Mouse (Mus musculus): ENCODE data around the gene Cul9.
A peak's percentile ranks its signal among the peaks of the same experiment; 100 is the strongest.

Gene Cul9

GRCm38 (mm10) chr17:46460673-46461072 is 85.5 kb downstream of the Cul9 start:
- TF ChIP-seq POU5F1 (IDR thresholded peaks at IDR 0.05; ENCODE audit: borderline replicate concordance, low read length) (no peak), CTCF (conservative IDR thresholded peaks at IDR 0.05; ENCODE audit: low read length) (no peak), NANOG (IDR thresholded peaks at IDR 0.05; ENCODE audit: borderline replicate concordance, low read length) (no peak)
- Histone ChIP-seq H3K4me3 (replicated peaks; ENCODE audit: low read length) (peak overlapping the region; percentile 76), H3K36me3 (ENCODE audit: insufficient read depth, low read length) (no peaks in the 10 kb centered on the region), H3K4me1 (replicated peaks; ENCODE audit: low read depth, low read length) (peaks cover 56% of the 10 kb centered on the region), H3K9me3 (ENCODE audit: low read length) (no peaks in the 10 kb centered on the region), H3K27me3 (ENCODE audit: insufficient read depth, low read length) (peaks cover 94% of the 10 kb centered on the region)

- Histone ChIP-seq H3K9me3 (ENCODE audit: low read length) (no peaks in the 10 kb centered on the region), H3K36me3 (ENCODE audit: insufficient read depth, low read length) (no peaks in the 10 kb centered on the region), H3K4me1 (replicated peaks; ENCODE audit: low read depth, low read length) (peaks cover 73% of the 10 kb centered on the region), H3K4me3 (replicated peaks; ENCODE audit: low read length) (no peak overlapping the region), H3K27me3 (ENCODE audit: insufficient read depth, low read length) (peaks cover 96% of the 10 kb centered on the region)
- TF ChIP-seq CTCF (conservative IDR thresholded peaks at IDR 0.05; ENCODE audit: low read length) (no peak), POU5F1 (IDR thresholded peaks at IDR 0.05; ENCODE audit: borderline replicate concordance, low read length) (no peak), NANOG (IDR thresholded peaks at IDR 0.05; ENCODE audit: borderline replicate concordance, low read length) (no peak)
These were observed 87.7 kb downstream of the Cul9 start for GRCm38 (mm10) chr17:46458439-46458838.

GRCm38 (mm10) chr17:46457791-46458190 is 88.4 kb downstream of the Cul9 start:
- TF ChIP-seq POU5F1 (IDR thresholded peaks at IDR 0.05; ENCODE audit: borderline replicate concordance, low read length) (no peak), CTCF (conservative IDR thresholded peaks at IDR 0.05; ENCODE audit: low read length) (peak; percentile 85), NANOG (IDR thresholded peaks at IDR 0.05; ENCODE audit: borderline replicate concordance, low read length) (no peak)
- H3K9me3 ChIP-seq (ENCODE audit: low read length): no peaks in the 10 kb centered on the region
- peaks cover 75% of the 10 kb centered on the region for H3K4me1 ChIP-seq (replicated peaks; ENCODE audit: low read depth, low read length)
- no peak overlapping the region for H3K4me3 ChIP-seq (replicated peaks; ENCODE audit: low read length)
- no peaks in the 10 kb centered on the region for H3K36me3 ChIP-seq (ENCODE audit: insufficient read depth, low read length)
- H3K27me3 ChIP-seq (ENCODE audit: insufficient read depth, low read length): peaks cover 96% of the 10 kb centered on the region

- Histone ChIP-seq H3K4me3 (replicated peaks; ENCODE audit: low read length) (peak overlapping the region; percentile 74), H3K4me1 (replicated peaks; ENCODE audit: low read depth, low read length) (peaks cover 74% of the 10 kb centered on the region), H3K36me3 (ENCODE audit: insufficient read depth, low read length) (no peaks in the 10 kb centered on the region), H3K27me3 (ENCODE audit: insufficient read depth, low read length) (peaks cover 89% of the 10 kb centered on the region), H3K9me3 (ENCODE audit: low read length) (no peaks in the 10 kb centered on the region)
- TF ChIP-seq CTCF (conservative IDR thresholded peaks at IDR 0.05; ENCODE audit: low read length) (no peak), NANOG (IDR thresholded peaks at IDR 0.05; ENCODE audit: borderline replicate concordance, low read length) (no peak), POU5F1 (IDR thresholded peaks at IDR 0.05; ENCODE audit: borderline replicate concordance, low read length) (no peak)
These were observed 91.0 kb downstream of the Cul9 start for GRCm38 (mm10) chr17:46455110-46455691.

- Histone ChIP-seq H3K4me1 (replicated peaks; ENCODE audit: low read depth, low read length) (peaks cover 68% of the 10 kb centered on the region), H3K27me3 (ENCODE audit: insufficient read depth, low read length) (peaks cover 83% of the 10 kb centered on the region), H3K36me3 (ENCODE audit: insufficient read depth, low read length) (no peaks in the 10 kb centered on the region), H3K9me3 (ENCODE audit: low read length) (no peaks in the 10 kb centered on the region), H3K4me3 (replicated peaks; ENCODE audit: low read length) (peak overlapping the region; percentile 74)
- TF ChIP-seq CTCF (conservative IDR thresholded peaks at IDR 0.05; ENCODE audit: low read length): no peak
- TF ChIP-seq NANOG (IDR thresholded peaks at IDR 0.05; ENCODE audit: borderline replicate concordance, low read length): no peak
- TF ChIP-seq POU5F1 (IDR thresholded peaks at IDR 0.05; ENCODE audit: borderline replicate concordance, low read length): no peak
These were observed 91.6 kb downstream of the Cul9 start for GRCm38 (mm10) chr17:46454539-46454938.

- Histone ChIP-seq H3K36me3 (ENCODE audit: insufficient read depth, low read length) (no peaks in the 10 kb centered on the region), H3K9me3 (ENCODE audit: low read length) (no peaks in the 10 kb centered on the region)
These were observed 92.2 kb downstream of the Cul9 start for GRCm38 (mm10) chr17:46453970-46454411.

GRCm38 (mm10) chr17:46453302-46453948 is 92.8 kb downstream of the Cul9 start:
- peaks cover 60% of the 10 kb centered on the region for H3K4me1 ChIP-seq (replicated peaks; ENCODE audit: low read depth, low read length)
- H3K4me3 ChIP-seq (replicated peaks; ENCODE audit: low read length): peak overlapping the region; percentile 13; the same call in 1 of the 2 replicates
- no peaks in the 10 kb centered on the region for H3K36me3 ChIP-seq (ENCODE audit: insufficient read depth, low read length)
- peaks cover 75% of the 10 kb centered on the region for H3K27me3 ChIP-seq (ENCODE audit: insufficient read depth, low read length)
- no peak for TF ChIP-seq NANOG (IDR thresholded peaks at IDR 0.05; ENCODE audit: borderline replicate concordance, low read length)
- TF ChIP-seq POU5F1 (IDR thresholded peaks at IDR 0.05; ENCODE audit: borderline replicate concordance, low read length): no peak
- no peak for TF ChIP-seq CTCF (conservative IDR thresholded peaks at IDR 0.05; ENCODE audit: low read length)
- H3K9me3 ChIP-seq (ENCODE audit: low read length): no peaks in the 10 kb centered on the region

More at GRCm38 (mm10) chr17:46453970-46454411, 92.2 kb downstream of the Cul9 start:
- Histone ChIP-seq H3K4me1 (replicated peaks; ENCODE audit: low read depth, low read length) (peaks cover 63% of the 10 kb centered on the region), H3K4me3 (replicated peaks; ENCODE audit: low read length) (peak overlapping the region; percentile 74), H3K27me3 (ENCODE audit: insufficient read depth, low read length) (peaks cover 77% of the 10 kb centered on the region)
- TF ChIP-seq CTCF (conservative IDR thresholded peaks at IDR 0.05; ENCODE audit: low read length) (no peak), NANOG (IDR thresholded peaks at IDR 0.05; ENCODE audit: borderline replicate concordance, low read length) (no peak), POU5F1 (IDR thresholded peaks at IDR 0.05; ENCODE audit: borderline replicate concordance, low read length) (no peak)

- H3K4me3 ChIP-seq (replicated peaks; ENCODE audit: low read length): no peak overlapping the region; the same call in 1 of the 2 replicates
- H3K9me3 ChIP-seq (ENCODE audit: low read length): no peaks in the 10 kb centered on the region
- no peaks in the 10 kb centered on the region for H3K36me3 ChIP-seq (ENCODE audit: insufficient read depth, low read length)
- TF ChIP-seq CTCF (conservative IDR thresholded peaks at IDR 0.05; ENCODE audit: low read length) (no peak), NANOG (IDR thresholded peaks at IDR 0.05; ENCODE audit: borderline replicate concordance, low read length) (no peak), POU5F1 (IDR thresholded peaks at IDR 0.05; ENCODE audit: borderline replicate concordance, low read length) (no peak)
- peaks cover 60% of the 10 kb centered on the region for H3K4me1 ChIP-seq (replicated peaks; ENCODE audit: low read depth, low read length)
- H3K27me3 ChIP-seq (ENCODE audit: insufficient read depth, low read length): peaks cover 75% of the 10 kb centered on the region
These were observed 93.5 kb downstream of the Cul9 start for GRCm38 (mm10) chr17:46452683-46453082.
